Mouse (Mus musculus) urinary bladder, postnatal 4 days (tissue): ENCODE data around the gene Esyt2.
"Not testable (repeated sequence)": the region's sequence is repeated elsewhere in the genome, so short reads cannot be mapped to it uniquely, and the experiment has no call there.

Experiments
- DNase-seq, 2 experiments: peaks; one replicate each; pipeline ENCODE4 v3.0.0; 2021 to 2022; ENCODE audit warnings: low spot score in 2 of 2

Esyt2 gene

DNA sequence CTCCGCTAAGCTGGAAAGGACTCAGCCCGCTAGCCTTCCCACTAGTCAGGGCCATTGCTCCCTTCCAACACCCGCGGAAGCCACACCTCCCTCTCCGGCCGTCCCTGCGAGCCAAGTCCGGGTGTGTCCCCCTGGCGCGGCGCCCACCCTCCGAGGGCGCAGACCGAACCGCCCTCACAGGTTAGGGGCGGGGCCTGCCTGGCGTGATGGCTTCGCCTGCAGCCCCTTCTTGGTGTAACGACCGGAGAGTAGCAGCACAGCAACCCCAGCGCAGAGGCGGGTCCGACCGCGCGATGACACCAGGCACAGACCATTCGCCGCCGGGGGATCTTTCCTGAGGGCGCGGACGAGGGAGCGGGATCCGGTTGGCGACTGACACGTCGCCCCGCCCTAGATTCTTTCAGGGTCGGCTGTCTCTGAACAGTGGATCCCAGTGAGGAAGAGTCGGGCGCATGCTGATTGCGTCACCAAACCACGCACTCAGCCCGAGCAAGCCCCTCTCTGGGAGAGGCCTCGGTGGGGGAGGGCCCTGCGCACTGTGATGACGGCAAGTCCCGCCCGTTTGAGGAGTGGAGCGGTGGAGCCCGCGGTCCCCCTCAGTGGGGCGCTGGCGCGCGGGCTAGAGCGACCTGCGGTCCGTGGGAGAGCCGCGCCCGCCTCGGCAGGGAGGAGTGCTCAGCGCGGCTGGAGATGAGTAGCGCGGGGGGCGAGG, at the start of gene Esyt2:
Esyt2 (plus strand) TSS at position 544 of the 712 bp plus-strand sequence.
- peak; percentile 99 to 100 for DNase-seq

DNA sequence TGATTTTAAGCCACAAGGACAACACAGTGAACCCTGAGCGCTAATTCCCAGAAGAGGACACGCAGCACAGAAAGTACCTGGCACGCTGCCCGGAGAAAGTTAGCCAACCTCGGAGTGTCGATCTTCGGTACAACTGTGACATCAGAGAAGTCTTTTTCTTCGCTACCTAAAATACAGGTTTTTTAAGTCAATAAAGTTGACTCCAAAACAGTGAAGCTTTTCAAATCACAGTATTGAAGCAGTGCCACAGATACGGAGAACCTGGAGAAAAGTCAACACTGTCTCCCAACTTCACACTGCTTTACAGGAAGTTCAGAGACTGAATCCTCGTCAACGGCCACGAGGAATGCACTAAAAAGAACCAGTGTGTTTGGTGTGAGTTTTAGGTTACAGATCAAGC, 49.4 kb upstream of the Esyt2 start:
- DNase-seq, result peak; percentile 54 to 82

DNA sequence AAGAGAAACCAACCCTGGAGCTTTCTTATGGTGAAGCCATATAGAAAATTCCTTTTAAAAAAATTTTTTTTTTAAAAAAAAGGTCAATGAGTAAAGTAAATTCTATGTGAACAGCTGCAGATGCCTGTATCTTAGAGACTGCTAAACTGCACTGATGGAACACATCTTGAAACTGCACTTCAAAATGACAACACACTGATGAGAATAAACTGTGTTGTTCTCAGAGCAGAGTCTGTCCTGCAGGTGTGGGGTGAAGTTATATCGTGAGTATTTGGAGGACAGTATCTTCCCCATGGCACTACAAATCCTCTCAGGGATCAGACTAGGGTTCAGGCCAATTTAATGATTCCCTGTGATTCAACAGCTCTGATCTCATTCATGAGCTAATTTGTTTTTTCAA, 48.9 kb upstream of the Esyt2 start:
- no peak for DNase-seq

DNA sequence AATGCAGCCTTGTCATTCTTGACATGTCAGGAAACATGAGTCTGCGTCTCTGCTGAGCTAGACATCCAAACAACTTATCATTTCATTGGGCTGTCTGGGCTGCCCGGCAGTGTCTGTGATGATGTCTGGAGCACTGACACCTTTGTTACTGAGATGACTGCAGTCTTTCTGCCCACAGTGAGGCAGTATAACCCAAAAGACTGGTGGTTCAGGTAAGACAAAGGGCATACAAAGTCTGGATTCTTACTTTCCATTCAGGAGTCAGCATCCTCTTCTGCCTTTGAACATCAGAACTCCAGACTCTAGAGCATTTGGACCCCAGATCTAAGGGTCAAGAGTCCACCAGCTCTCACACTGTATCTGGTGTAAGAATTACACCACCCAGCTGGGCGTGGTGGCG, 45.6 kb upstream of the Esyt2 start:
- DNase-seq, result no peak

DNA sequence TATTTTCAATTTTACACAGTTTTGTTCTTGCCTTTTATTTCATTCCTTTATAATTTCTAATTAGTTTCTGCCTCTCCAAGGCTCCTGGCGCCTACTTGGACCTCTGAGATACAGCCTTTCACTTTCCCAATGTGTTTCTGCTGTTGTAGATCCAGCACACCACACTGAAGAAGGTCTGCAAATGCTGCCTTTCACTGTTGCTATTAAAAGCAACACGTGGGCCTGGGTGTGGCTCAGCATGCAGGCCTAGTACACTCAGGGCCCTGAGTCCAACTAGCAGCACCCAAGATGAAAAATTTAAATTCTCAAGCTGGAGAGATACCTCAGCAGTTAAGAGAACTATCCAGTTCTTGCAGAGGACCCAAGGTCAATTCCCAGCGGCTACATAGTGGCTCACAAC, 44.3 kb upstream of the Esyt2 start:
- DNase-seq, result no peak

DNA sequence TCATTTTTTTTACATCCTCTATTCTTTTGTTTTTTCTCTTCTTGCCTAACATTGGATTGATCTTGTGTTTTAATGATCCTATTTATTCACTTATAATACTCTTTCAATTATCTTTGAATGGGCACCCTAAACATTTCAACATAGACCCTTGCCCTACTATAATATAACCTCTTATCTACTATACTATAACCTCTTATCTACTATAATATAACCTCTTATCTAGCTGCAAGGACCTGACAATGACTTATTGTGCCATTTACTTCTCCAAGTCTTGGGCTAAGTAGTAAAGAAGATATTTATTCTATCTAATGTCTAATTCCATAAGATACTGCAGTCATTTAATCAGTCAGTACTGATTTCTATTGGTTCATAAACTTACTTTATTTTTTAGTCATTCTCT, 42.6 kb upstream of the Esyt2 start:
- no peak for DNase-seq

DNA sequence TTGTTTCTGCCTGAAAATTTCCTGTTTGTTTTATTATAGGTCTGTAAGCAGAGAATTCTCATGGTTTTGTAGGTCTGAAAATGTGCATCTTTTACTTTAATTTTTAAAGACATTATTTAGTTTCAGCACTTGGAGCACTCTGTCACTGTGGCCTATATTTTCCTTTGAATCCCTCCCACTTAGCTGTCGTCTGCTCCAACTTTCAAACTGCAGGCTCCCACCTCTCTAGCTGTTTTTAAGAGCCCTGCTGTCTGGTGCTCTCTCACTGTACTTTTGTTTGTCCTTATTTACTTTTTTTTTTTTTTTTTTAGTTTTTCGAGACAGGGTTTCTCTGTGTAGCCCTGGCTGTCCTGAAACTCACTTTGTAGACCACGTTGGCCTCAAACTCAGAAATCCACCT, 42.2 kb upstream of the Esyt2 start:
- DNase-seq, result no peak

DNA sequence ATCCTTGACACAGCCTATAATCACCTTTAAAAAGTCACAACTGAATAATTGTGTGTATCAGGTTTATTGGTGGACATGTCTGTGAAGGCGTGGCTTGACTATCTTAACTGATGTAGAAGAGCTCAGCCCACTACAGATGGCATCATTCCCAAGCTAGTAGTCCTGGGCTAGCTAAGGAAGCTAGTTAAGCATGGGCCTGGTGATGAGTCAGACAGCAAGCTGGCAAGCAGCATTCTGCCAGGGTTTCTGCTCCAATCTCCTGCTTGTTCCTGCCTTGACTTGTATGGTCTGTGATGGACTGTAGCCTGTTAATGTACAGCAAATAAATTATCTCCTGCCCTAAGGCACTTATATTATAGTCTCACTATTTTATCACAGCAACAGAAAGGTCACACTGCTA, 36.4 kb upstream of the Esyt2 start:
- no peak for DNase-seq

DNA sequence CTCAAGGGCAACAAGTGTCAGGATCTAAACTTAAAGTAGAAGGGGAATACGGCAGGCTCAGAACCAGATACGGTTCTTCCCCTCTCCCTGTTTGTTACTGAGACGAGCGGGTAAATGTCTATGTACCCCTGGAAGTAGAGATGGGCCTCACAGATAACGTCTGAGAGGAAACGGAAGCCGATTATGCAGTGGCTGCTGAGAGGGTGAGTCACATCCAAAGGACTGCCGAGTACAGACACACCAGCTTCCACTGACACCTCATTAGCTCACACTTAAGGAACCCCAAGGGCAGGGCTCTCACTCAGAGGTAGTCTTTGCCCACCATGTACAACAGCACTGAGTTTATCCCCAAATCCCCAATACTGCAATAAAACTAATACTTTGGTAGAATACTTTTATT, 26.3 kb upstream of the Esyt2 start:
- no peak for DNase-seq

DNA sequence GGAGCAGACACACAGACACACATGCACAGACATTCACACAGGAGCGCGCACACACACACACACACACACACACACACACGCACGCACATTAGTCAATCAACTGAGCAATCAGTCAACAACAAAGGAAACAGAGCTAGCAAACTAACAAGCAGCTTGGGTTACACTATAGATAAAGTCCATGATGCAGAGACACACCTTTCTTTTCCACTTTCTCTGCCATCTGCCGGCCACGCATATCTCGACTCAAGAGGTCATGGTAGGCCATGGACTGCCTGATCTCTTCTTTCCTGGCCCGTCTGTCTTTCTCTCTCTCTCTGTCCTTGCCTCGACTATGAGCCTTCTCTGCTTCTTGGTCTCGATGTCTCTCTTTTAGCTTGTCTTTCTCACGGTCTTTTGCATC, 25.4 kb upstream of the Esyt2 start:
- no peak for DNase-seq

DNA sequence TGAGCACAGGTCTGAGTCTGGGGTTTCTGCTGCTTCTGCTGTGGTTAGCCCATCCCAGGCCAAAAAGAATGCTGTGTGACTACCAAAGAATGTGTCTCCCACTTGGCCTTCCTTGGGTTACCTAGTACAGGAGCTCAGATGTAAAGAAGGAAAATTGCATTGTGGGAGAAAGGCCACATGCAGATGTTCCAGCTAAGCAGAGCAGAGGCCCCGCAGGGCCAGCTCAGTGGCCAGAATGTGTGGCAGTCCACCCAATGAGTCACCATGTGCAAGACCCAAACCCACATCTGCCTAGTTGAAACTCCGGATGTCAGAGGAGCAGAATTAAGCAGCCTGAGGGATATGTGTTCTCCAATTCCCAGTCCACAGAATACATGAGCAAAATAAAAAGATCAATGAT, 22.7 kb upstream of the Esyt2 start:
- no peak for DNase-seq

DNA sequence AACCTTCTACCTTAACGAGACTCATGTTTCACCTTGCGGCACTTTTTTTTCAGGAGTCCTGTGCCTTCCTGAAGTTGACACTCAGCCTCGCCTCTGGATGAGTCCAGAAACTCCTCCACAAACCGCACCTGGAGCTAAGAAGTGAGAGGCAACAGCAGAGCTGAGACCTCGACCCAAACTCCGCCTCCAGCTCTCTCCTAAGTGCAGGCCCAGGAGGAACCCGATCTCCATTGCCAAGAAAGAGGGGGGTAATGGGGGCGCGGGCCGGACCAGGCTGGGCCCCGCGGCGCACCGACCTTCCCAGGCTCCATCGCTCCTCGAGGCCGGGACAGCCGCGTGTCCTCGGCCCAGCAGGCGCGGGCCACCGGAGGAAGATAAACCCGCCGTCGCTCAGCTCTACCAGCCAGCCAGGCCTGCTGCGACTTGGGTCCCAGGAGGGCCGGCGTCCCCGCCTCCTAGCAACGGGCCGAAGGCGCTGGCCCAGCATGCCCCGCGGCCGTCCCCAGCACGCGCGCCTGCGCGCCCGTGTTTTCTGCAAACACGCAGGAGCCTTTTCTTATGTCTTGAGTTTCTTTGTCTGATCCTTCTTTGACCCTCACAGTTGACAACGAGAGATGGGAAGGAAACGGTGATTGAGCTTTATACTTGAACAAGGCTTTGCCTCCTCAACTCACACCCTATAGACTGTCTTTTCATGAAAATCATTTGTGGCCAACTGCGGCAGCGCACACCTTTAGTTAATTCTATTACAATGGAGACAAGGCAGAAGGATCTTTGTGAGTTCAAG, 18.2 kb upstream of the Esyt2 start, which contains the start of gene Wdr60:
Wdr60 (minus strand) TSS at position 468 of the 787 bp plus-strand sequence.
- peak; percentile 82 to 88 for DNase-seq

DNA sequence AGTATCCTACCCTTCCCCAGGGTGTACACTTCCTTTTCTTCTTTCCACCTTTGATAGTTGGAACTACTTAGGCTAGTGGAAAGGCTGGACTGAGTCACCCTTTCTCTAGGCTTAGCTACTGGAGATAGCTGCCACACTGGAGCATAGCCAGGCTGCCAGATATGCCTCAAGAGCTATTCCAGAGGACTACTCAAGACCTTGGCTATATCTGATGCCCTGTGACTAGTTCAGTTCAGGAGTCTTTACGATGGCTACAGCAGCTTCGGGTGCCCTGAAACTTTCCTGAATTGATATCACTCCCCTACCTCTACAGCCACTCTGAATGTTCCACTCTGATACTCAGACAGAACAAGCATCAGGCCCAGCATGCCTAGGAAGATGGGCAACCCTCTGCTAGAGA, 16.2 kb upstream of the Esyt2 start:
- DNase-seq, result no peak

DNA sequence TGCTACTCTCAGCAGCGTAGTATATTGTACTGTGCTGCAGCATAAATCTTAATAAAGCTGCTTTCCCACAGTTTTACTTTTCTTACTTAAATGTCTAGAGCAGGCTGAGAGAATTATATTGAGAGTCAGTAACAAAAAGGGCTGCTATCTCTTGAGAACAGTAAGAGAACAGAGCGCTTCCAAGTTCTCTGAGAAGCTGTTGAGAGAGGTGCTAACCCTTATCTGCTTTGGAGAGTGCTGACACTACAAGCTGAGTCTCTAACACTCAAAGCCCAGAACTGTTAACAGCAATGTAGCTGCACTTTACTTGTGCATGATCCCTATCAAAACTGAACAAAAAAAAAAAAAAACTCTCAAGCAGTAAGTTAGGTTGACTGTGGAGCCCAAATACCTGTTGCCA, 15.7 kb upstream of the Esyt2 start:
- DNase-seq, result no peak

DNA sequence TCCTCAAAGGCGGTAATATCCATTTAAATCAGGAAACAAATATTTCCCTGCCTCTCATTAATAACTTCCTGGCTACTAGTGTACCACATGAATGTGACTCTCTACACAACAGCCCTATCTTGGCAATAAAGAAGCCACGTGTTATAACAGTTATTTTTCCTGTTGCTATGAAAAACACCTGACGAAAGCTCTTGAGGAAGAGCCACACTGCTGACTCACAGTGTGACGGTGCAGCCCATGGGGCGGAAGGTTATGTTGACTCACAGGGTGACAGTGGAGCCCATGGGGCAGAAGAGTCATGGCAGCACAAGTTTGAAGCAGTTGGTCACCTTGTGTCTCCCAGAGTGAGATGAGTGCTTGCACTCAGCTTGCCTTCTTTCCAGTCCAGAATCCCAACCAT, 11.5 kb upstream of the Esyt2 start:
- no peak for DNase-seq

DNA sequence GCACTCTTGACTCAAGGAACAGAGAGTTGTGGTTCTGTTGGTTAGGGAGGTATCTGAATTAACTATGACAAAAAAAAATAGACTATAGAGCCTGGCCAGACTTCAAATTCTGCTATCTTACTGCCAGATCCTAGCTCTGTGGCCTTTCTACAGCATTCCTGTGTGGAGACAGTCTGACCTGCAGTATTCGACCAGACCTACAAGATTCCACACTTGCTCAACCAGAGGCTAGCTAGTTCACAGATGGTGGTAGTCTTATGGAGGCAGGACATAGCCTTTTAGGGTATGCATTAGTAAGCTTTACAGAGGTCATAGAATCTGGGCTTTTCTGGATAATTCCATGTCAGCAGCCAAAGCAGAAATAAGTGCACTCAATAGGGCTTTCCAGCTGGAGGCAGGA, 10.5 kb upstream of the Esyt2 start:
- no peak for DNase-seq

DNA sequence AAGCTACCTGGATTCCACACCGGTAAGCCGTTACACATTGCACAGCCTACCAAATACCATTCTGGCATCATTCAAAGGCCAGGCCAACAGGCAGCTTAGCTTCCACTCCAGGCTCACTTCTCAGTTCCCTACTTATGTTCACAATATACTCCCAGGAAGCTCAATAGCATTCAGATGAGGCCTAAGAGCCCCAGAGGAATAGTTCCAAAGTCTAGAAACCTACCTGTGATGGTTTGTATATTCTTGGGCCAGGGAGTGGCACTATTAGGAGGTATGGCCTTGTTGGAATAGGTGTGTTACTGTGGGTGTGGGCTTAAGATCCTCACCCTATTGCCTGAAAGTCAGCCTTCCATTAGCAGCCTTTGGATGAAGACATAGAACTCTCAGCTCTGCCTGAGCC, 9.9 kb upstream of the Esyt2 start:
- no peak for DNase-seq

DNA sequence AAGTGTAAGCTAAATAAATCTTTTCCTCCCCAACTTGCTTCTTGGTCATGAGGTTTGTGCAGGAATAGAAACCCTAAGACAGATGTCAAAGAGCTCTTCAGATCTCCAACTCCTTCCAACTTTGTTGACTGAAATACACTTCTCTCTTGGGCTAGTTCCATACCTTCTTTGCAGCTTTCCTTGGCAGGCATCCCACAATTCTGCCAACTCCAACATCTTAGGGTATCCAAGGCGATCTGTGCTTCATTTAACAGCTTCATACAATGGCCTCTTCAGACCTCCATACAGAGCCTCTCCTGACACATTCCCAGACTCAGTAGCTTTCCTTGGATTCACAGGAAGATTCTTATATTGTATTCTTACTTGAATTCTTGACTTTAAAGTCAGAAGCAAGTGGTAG, 7.3 kb upstream of the Esyt2 start:
- no peak for DNase-seq

DNA sequence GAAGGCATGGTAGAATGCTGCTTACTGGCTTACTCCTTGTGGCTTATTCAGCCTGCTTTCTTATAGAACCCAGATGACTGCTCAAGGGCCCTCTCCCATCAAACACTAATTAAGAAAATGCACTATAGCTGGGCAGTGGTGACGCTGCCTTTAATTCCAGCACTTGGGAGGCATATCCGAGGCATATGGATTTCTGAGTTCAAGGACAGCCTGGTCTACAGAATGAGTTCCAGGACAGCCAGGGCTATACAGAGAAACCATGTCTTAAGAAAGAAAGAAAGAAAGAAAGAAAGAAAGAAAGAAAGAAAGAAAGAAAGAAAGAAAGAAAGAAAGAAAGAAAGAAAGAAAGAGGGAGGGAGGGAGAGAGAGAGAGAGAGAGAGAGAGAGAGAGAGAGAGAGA, 5.9 kb upstream of the Esyt2 start, which contains the start of gene Gm11027:
Gm11027 (plus strand) TSS at position 301 of the 400 bp plus-strand sequence.
- not testable (repeated sequence) for DNase-seq

DNA sequence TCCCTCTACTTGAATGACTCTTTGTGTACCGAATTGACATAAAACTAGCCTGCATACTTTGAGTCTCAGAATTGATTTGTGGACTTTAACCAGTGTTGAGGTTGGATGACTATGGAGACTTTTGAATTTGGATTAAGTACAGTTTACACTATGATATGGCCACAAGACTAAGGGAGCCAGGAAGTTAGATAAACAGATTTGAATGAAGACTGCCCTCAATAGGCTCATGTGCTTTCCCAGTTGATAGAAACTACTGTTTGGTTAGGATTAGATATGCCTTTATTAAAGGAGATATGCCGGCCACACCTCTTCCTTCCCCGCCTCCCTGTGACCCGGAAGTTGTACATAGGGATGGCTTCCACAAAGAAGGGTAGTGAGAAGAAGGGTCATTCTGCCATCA, 5.4 kb upstream of the Esyt2 start:
- no peak for DNase-seq

DNA sequence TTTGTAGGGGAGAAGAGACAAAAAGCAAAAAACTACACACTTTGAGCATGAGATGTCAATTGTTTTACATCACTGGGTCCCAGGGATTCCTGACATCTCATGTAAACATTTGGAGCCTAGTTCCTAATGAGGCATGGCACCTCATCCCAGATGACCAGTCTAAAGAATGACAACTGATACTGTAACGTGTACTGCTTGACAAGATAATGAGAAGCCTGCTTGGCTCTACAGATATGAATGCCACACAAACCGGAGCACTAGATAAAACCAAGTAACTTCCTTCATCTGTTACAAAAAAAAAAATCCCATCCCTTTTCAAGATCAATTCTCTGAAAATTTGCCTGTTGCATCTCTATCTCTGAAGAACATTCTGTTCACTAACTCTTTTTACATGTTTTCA, 4.0 kb upstream of the Esyt2 start:
- DNase-seq, result no peak

DNA sequence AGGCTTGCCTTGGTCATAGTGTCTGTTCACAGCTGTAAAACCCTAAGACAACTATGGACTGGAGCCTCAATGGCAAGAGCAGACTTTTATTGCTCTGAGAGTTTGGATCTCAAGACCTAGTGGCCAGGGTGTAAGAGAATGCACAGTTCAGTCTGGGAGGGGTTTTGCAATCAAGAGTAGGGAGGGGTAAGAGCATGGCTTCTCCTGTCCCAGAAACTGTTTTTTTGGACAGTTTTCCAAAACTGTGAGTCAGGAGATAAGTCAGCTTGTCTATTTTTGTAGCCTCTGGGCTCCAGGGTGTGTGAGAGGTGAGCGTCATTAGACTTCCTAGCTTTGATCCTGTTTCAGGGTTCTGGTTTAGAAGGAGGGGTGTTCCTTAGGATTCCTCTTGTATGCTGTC, 2.5 kb upstream of the Esyt2 start:
- no peak for DNase-seq

DNA sequence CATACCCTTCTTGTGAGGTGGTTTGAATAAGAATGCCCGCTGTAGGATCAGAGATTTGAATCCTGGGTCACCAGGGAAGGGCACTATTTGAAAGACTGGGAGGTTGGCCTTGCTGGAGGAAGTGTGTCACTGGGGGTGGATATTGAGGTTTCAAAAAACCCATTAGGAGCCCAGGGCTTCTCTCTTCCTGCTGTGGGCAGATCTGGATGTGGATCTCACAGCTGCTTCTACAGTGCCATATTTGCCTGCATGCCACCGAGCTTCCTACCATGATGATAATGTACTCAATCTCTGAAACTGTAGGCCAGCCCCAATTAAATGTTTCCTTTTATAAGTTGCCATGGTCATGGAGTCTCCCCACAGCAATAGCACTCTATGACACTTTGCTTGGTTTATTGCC, 1.8 kb upstream of the Esyt2 start:
- no peak for DNase-seq
